Mouse (Mus musculus) cerebellum, postnatal 36 days (tissue): ENCODE measurements at regions not wholly inside any gene's neighbourhood (a gene's known extent, or its start where the extent isn't known, plus 50 kb on each side); places are given as distances from the start of the nearest gene placed in this dataset.

Source experiments
- DNase-seq, 2 experiments: peaks; one replicate each; pipeline ENCODE4 v3.0.0; 2021 to 2022; ENCODE audit warnings: mixed read lengths in 2 of 2

GRCm38 (mm10) chr12:7662027-7662426 lies 315.4 kb upstream of the Apob start:
- DNase-seq, result no peak

- no peak for DNase-seq
Measured at GRCm38 (mm10) chr12:7670114-7670513, 307.3 kb upstream of the Apob start.

GRCm38 (mm10) chr12:7670561-7670960 lies 306.9 kb upstream of the Apob start:
- DNase-seq, result no peak

- DNase-seq, result no peak
Measured at GRCm38 (mm10) chr12:7691996-7692395, 285.5 kb upstream of the Apob start.

GRCm38 (mm10) chr12:7698324-7698944 lies 279.0 kb upstream of the Apob start:
- DNase-seq, result no peak

- DNase-seq, result no peak
Measured at GRCm38 (mm10) chr12:7709102-7709501, 268.3 kb upstream of the Apob start.

- DNase-seq, result no peak
Measured at GRCm38 (mm10) chr12:7709872-7710271, 267.6 kb upstream of the Apob start.

GRCm38 (mm10) chr12:7715091-7715490 lies 262.4 kb upstream of the Apob start:
- no peak for DNase-seq

- no peak for DNase-seq
Measured at GRCm38 (mm10) chr12:7718556-7718955, 258.9 kb upstream of the Apob start.

GRCm38 (mm10) chr12:7719080-7719479 lies 258.4 kb upstream of the Apob start:
- no peak for DNase-seq

- no peak for DNase-seq
Measured at GRCm38 (mm10) chr12:7724992-7725391, 252.5 kb upstream of the Apob start.

GRCm38 (mm10) chr12:7738020-7738419 lies 239.4 kb upstream of the Apob start:
- DNase-seq, result no peak

GRCm38 (mm10) chr12:7738629-7739351 lies 238.7 kb upstream of the Apob start:
- no peak for DNase-seq

- DNase-seq, result no peak
Measured at GRCm38 (mm10) chr12:7739352-7739994, 238.0 kb upstream of the Apob start.

- DNase-seq, result no peak
Measured at GRCm38 (mm10) chr12:7746708-7747107, 230.7 kb upstream of the Apob start.

GRCm38 (mm10) chr12:7749319-7750238 lies 227.9 kb upstream of the Apob start:
- no peak for DNase-seq

GRCm38 (mm10) chr12:7754861-7755260 lies 222.6 kb upstream of the Apob start:
- no peak for DNase-seq

GRCm38 (mm10) chr12:7764795-7765697 lies 212.4 kb upstream of the Apob start:
- DNase-seq, result no peak

GRCm38 (mm10) chr12:7774127-7774526 lies 203.3 kb upstream of the Apob start:
- DNase-seq, result no peak

- DNase-seq, result no peak
Measured at GRCm38 (mm10) chr12:7776335-7776734, 201.1 kb upstream of the Apob start.

- DNase-seq, result peak in 1 of 2 experiments; percentile 30
Measured at GRCm38 (mm10) chr12:7777220-7778055, 200.0 kb upstream of the Apob start.
